Mouse (Mus musculus) cerebellum, adult 2 months (tissue): ENCODE results near the gene Cmas. TPM values are rescaled to one million over a fixed set of nuclear protein-coding genes. Genes with fewer than 3 reads are reported as not detected.

Source experiments
- DNase-seq, 2 experiments: peaks; one replicate each; pipeline ENCODE4 v3.0.0; 2021
- H3K27ac ChIP-seq: fragments of 200-500 bp; 2 replicates; pipeline ENCODE4 v1.5.1; 2012; ENCODE audit warnings: low read length, control low read depth, inconsistent platforms; ENCODE audit not compliant: insufficient read depth
- H3K27me3 ChIP-seq: fragments of 200-500 bp; 2 replicates; pipeline ENCODE4 v1.6.1; 2012; ENCODE audit warnings: inconsistent platforms, mild to moderate bottlenecking, low read length, moderate library complexity; ENCODE audit not compliant: control insufficient read depth, insufficient read depth
- H3K4me1 ChIP-seq: fragments of 200-500 bp; 2 replicates; pipeline ENCODE4 v1.6.1; 2011; ENCODE audit warnings: low read length; ENCODE audit not compliant: control insufficient read depth, insufficient read depth
- H3K4me3 ChIP-seq: fragments of 200-500 bp; replicated peaks from 2 replicates; pipeline ENCODE3; 2011; ENCODE audit warnings: mild to moderate bottlenecking, low read depth, low read length, control low read depth; ENCODE audit not compliant: insufficient read depth
- CTCF ChIP-seq: fragments of 200-500 bp; IDR thresholded peaks from 2 replicates; pipeline ENCODE4 v1.5.1; 2011; ENCODE audit warnings: low read depth, mild to moderate bottlenecking, control low read depth, low read length, moderate library complexity, borderline replicate concordance; ENCODE audit not compliant: insufficient read depth
- POLR2A ChIP-seq: fragments of 200-500 bp; IDR thresholded peaks from 2 replicates; pipeline ENCODE4 v1.6.1; 2011; ENCODE audit warnings: low read length, control low read depth, borderline replicate concordance; ENCODE audit not compliant: insufficient read depth
- WGBS: fragments of 180-500 bp; shearing (Covaris S2); methylation state at CpG from one replicate; pipeline ENCODE4 v1.1.7; 2018; 5-methylcytosine and 5-hydroxymethylcytosine counted together
- polyA plus RNA-seq: library from polyadenylated mRNA; depleted of rRNA; stranded (reverse); fragments of >200 nt; gene quantifications from 2 replicates; pipeline ENCODE4 v1.2.3, GENCODE M21; 2012; rRNA removed

Gene Cmas
- 84.3 and 90.4 TPM in 2 replicates for polyA plus RNA-seq

GRCm38 (mm10) chr6:142756507-142757333, at the start of gene Cmas:
Gene Cmas (plus strand): TSS chr6:142756686.
- Histone ChIP-seq H3K4me1 (no peaks in the 10 kb centered on the region), H3K4me3 (peak within 1 kb of the TSS; percentile 81), H3K27ac (peak within 1 kb of the TSS; percentile 44), H3K27me3 (no peaks in the 10 kb centered on the region)
- under 1% methylated on average over 68 of the region's 68 CpGs for WGBS
- peak; percentile 90 to 92 for DNase-seq
- TF ChIP-seq POLR2A, result peak; percentile 56
- TF ChIP-seq CTCF, result no peak

- no peak overlapping the region for H3K4me3 ChIP-seq
- 74% methylated on average over 3 of the region's 3 CpGs for WGBS
- no peaks in the 10 kb centered on the region for H3K4me1 ChIP-seq
- no peaks in the 10 kb centered on the region for H3K27me3 ChIP-seq
- no peak for DNase-seq
- TF ChIP-seq CTCF (no peak), POLR2A (no peak)
- H3K27ac ChIP-seq, result no peak overlapping the region
Measured at GRCm38 (mm10) chr6:142706688-142707087, 49.8 kb upstream of the Cmas start.

- no peaks in the 10 kb centered on the region for H3K27me3 ChIP-seq
- no peak overlapping the region for H3K4me3 ChIP-seq
- no peak for TF ChIP-seq POLR2A
- TF ChIP-seq CTCF, result no peak
- no peak overlapping the region for H3K27ac ChIP-seq
- no peak for DNase-seq
- H3K4me1 ChIP-seq, result no peaks in the 10 kb centered on the region
- WGBS, result 84% methylated on average over 6 of the region's 6 CpGs
Measured at GRCm38 (mm10) chr6:142708369-142708768, 48.1 kb upstream of the Cmas start.

GRCm38 (mm10) chr6:142710690-142711089, 45.8 kb upstream of the Cmas start:
- H3K4me1 ChIP-seq, result no peaks in the 10 kb centered on the region
- WGBS, result 70% methylated on average over 6 of the region's 6 CpGs
- no peak overlapping the region for H3K27ac ChIP-seq
- H3K4me3 ChIP-seq, result no peak overlapping the region
- DNase-seq, result no peak
- no peak for TF ChIP-seq POLR2A
- no peak for TF ChIP-seq CTCF
- no peaks in the 10 kb centered on the region for H3K27me3 ChIP-seq

GRCm38 (mm10) chr6:142711106-142711505, 45.4 kb upstream of the Cmas start:
- Histone ChIP-seq H3K27me3 (no peaks in the 10 kb centered on the region), H3K4me3 (no peak overlapping the region), H3K4me1 (no peaks in the 10 kb centered on the region), H3K27ac (no peak overlapping the region)
- TF ChIP-seq CTCF (no peak), POLR2A (no peak)
- 33% methylated on average over 4 of the region's 4 CpGs for WGBS
- DNase-seq, result no peak

GRCm38 (mm10) chr6:142715026-142715425, 41.5 kb upstream of the Cmas start:
- Histone ChIP-seq H3K27me3 (no peaks in the 10 kb centered on the region), H3K4me3 (no peak overlapping the region), H3K4me1 (no peaks in the 10 kb centered on the region), H3K27ac (no peak overlapping the region)
- DNase-seq, result no peak
- 85% methylated on average over 8 of the region's 8 CpGs for WGBS
- TF ChIP-seq CTCF (no peak), POLR2A (no peak)

GRCm38 (mm10) chr6:142717186-142717585, 39.3 kb upstream of the Cmas start:
- WGBS, result 32% methylated on average over 4 of the region's 4 CpGs
- TF ChIP-seq CTCF, result no peak
- no peak for TF ChIP-seq POLR2A

GRCm38 (mm10) chr6:142718167-142718566, 38.3 kb upstream of the Cmas start:
- no peak for DNase-seq
- Histone ChIP-seq H3K4me3 (no peak overlapping the region), H3K4me1 (no peaks in the 10 kb centered on the region), H3K27ac (no peak overlapping the region), H3K27me3 (no peaks in the 10 kb centered on the region)
- 65% methylated on average over 7 of the region's 7 CpGs for WGBS
- TF ChIP-seq POLR2A, result no peak
- no peak for TF ChIP-seq CTCF

More at GRCm38 (mm10) chr6:142717186-142717585, 39.3 kb upstream of the Cmas start:
- DNase-seq, result no peak
- no peak overlapping the region for H3K27ac ChIP-seq
- no peak overlapping the region for H3K4me3 ChIP-seq
- H3K4me1 ChIP-seq, result no peaks in the 10 kb centered on the region
- no peaks in the 10 kb centered on the region for H3K27me3 ChIP-seq
